Mouse (Mus musculus) hindbrain, postnatal 0 days (tissue): ENCODE results near the gene Pecam1. TPM values are rescaled to one million over a fixed set of nuclear protein-coding genes. Genes with fewer than 3 reads are reported as not detected.
"Not testable (repeated sequence)": the region's sequence is repeated elsewhere in the genome, so short reads cannot be mapped to it uniquely, and the experiment has no call there.

Experiments
- ATAC-seq: fragments of 200-750 bp; cut with Nextera tagmentation; 2 replicates; pipeline ENCODE4 v1.8.0; 2017; ENCODE audit warnings: mild to moderate bottlenecking, moderate TSS enrichment, moderate library complexity
- DNase-seq: peaks from one replicate; pipeline ENCODE4 v3.0.0-alpha.2; 2015; ENCODE audit warnings: low spot score
- H3K27ac ChIP-seq: fragments of 300-500 bp; sonication (generic); 2 replicates; pipeline ENCODE4 v1.5.1; 2014; ENCODE audit warnings: mild to moderate bottlenecking
- H3K27me3 ChIP-seq: fragments of 300-500 bp; sonication (generic); 2 replicates; pipeline ENCODE4 v1.6.1; 2014; ENCODE audit warnings: low read length, mixed read lengths; ENCODE audit not compliant: insufficient read depth
- H3K36me3 ChIP-seq: fragments of 300-500 bp; sonication (generic); 2 replicates; pipeline ENCODE4 v1.6.1; 2014; ENCODE audit warnings: low read length, mixed read lengths; ENCODE audit not compliant: insufficient read depth
- H3K4me1 ChIP-seq: fragments of 300-500 bp; sonication (generic); 2 replicates; pipeline ENCODE4 v1.6.1; 2014; ENCODE audit warnings: antibody characterized with exemption, low read length, mixed read lengths; ENCODE audit not compliant: insufficient read depth
- H3K4me2 ChIP-seq: fragments of 300-500 bp; sonication (generic); 2 replicates; pipeline ENCODE4 v1.6.1; 2014; ENCODE audit warnings: low read depth, mild to moderate bottlenecking, low read length, moderate library complexity, mixed read lengths
- H3K4me3 ChIP-seq: fragments of 300-500 bp; sonication (generic); 2 replicates; pipeline ENCODE4 v1.5.1; 2014; ENCODE audit warnings: low read length
- H3K9ac ChIP-seq: fragments of 300-500 bp; sonication (generic); replicated peaks from 2 replicates; pipeline ENCODE4 v1.6.1; 2014; ENCODE audit warnings: mild to moderate bottlenecking, low read length, moderate library complexity, mixed read lengths
- H3K9me3 ChIP-seq: fragments of 300-500 bp; sonication (generic); 2 replicates; pipeline ENCODE4 v1.6.1; 2016; ENCODE audit warnings: low read length, mixed read lengths
- CTCF ChIP-seq: IDR thresholded peaks from 2 replicates; pipeline ENCODE4 v1.5.1; 2016; ENCODE audit warnings: antibody characterized with exemption, control low read depth, low read depth
- WGBS: fragments of 180-500 bp; shearing (Covaris S2); extraction: QIAGEN DNeasy Blood & Tissue Kit; methylation state at CpG from one replicate; pipeline ENCODE4 v1.1.7; 2014; 5-methylcytosine and 5-hydroxymethylcytosine counted together
- polyA plus RNA-seq: library from polyadenylated mRNA; unstranded; fragments of >200 nt; fragmentation: Nextera tagmentation; extraction: Ambion mirVana; gene quantifications from 2 replicates; pipeline ENCODE4 v1.2.1, GENCODE M21; 2015
- total RNA-seq: library from RNA; depleted of rRNA; stranded (reverse); fragments of >200 nt; gene quantifications from 2 replicates; pipeline ENCODE4 v1.2.3, GENCODE M21; 2014

The Pecam1 gene
- total and polyA plus RNA-seq, 2 experiments from 2014 or later, result 10.9 to 19.2 TPM

DNA sequence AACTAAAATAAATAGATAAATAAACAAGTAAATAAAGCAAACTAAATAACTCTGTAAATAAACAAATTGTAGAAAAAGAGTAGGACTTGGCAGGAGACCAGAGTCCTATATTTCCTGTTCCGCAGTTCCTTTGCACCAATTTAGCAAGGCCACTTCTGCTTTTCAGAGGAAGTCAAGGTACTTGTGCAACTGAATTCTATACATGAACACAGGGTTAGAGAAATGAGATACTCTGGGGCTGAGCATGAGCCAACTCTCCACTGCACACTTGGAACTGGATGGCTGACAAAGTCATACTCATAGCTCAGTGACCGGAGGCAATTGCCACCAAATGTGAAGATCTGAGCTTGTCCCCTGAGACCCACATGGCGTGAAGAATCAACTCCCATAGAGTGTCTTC is 8.6 kb upstream of the Pecam1 start:
- 92% methylated on average over 3 of the region's 3 CpGs for WGBS
- no peaks in the 10 kb centered on the region for H3K36me3 ChIP-seq
- no peaks in the 10 kb centered on the region for H3K9me3 ChIP-seq
- 0 out of 2 replicates have a peak, but pooled peaks cover 3% of the 10 kb centered on the region for H3K4me1 ChIP-seq
- no peak overlapping the region for H3K9ac ChIP-seq
- H3K4me2 ChIP-seq, result no peak overlapping the region
- no peak for ATAC-seq
- H3K27ac ChIP-seq, result no peak overlapping the region
- no peak for DNase-seq
- H3K27me3 ChIP-seq, result no peaks in the 10 kb centered on the region
- TF ChIP-seq CTCF, result no peak
- H3K4me3 ChIP-seq, result no peak overlapping the region

DNA sequence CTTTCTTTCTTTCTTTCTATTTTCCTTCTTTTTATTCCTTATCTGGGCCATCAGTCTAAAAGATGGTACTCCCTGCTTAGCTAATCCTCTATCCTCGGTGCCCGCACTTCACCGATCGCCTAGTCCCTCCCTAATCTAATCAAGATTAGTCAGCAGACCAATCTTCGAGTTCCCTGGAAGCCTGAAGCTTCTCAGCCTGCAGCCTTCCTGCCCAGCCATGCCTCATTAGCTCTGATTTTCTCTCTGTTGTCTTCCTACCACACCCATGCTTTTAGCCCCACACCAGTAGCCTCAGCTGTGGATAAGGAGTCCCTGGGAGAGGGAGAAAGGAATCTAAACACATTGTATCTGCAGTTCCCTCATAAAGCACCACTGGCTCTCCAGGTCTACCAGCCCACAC is 5.2 kb upstream of the Pecam1 start:
- H3K36me3 ChIP-seq, result no peaks in the 10 kb centered on the region
- ATAC-seq (no peak), DNase-seq (no peak)
- WGBS, result 56% methylated on average over 5 of the region's 5 CpGs
- H3K27ac ChIP-seq, result no peak overlapping the region
- no peaks in the 10 kb centered on the region for H3K9me3 ChIP-seq
- no peaks in the 10 kb centered on the region for H3K27me3 ChIP-seq
- no peak for TF ChIP-seq CTCF
- H3K4me2 ChIP-seq, result no peak overlapping the region
- H3K9ac ChIP-seq, result no peak overlapping the region
- no peaks in the 10 kb centered on the region for H3K4me1 ChIP-seq
- no peak overlapping the region for H3K4me3 ChIP-seq

DNA sequence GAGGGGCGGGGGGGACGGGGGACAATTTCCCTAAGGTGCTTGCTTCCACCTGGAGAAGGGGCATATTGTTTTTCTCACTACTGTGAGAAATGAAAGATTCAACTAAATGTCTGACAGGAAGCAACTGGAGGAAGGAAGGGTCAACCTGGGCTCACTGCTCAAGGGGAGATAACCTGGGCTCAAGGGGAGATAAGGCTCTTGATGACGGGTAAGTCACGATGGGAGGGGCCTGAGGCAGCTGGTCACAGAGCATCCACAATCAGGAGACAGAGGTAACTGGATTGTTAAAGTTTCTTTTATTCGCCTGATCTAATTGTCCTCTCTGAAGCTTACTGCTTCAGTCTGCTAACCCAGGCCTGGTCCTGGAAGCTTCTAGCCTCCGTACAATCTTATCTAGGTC is 2.9 kb upstream of the Pecam1 start:
- Histone ChIP-seq H3K4me1 (no peaks in the 10 kb centered on the region), H3K4me2 (no peak overlapping the region), H3K9me3 (no peaks in the 10 kb centered on the region), H3K9ac (no peak overlapping the region), H3K27ac (no peak overlapping the region), H3K36me3 (no peaks in the 10 kb centered on the region), H3K27me3 (no peaks in the 10 kb centered on the region), H3K4me3 (no peak overlapping the region)
- DNase-seq, result no peak
- 89% methylated on average over 6 of the region's 6 CpGs for WGBS
- TF ChIP-seq CTCF, result no peak
- no peak for ATAC-seq

DNA sequence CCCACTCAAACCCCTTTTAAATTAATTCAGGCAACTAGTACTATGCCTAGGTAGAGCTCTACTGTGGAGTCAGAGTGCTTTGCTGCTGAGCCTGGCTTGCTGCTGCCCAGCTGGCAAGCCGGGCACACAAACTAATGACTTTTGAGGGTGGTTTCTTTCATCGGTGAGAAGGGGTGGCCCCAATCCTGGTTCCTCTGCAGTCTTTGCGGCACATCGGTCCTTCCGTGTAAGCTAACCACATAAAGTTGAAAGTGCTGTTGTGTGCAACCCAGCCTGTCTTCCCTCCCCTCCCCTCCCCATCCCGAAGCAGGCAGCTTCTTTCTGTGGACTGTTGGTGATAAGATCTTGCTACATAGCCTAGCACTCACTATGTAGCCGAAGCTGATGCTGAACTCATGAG is 1.7 kb upstream of the Pecam1 start:
- H3K27me3 ChIP-seq, result no peaks in the 10 kb centered on the region
- ATAC-seq, result no peak
- H3K4me2 ChIP-seq, result no peak overlapping the region
- no peak overlapping the region for H3K27ac ChIP-seq
- WGBS, result 90% methylated on average over 7 of the region's 7 CpGs
- no peaks in the 10 kb centered on the region for H3K4me1 ChIP-seq
- no peaks in the 10 kb centered on the region for H3K36me3 ChIP-seq
- 0 out of 2 replicates have a peak, but pooled peaks cover 3% of the 10 kb centered on the region for H3K9me3 ChIP-seq
- H3K9ac ChIP-seq, result no peak overlapping the region
- no peak overlapping the region for H3K4me3 ChIP-seq
- no peak for DNase-seq
- TF ChIP-seq CTCF, result no peak

DNA sequence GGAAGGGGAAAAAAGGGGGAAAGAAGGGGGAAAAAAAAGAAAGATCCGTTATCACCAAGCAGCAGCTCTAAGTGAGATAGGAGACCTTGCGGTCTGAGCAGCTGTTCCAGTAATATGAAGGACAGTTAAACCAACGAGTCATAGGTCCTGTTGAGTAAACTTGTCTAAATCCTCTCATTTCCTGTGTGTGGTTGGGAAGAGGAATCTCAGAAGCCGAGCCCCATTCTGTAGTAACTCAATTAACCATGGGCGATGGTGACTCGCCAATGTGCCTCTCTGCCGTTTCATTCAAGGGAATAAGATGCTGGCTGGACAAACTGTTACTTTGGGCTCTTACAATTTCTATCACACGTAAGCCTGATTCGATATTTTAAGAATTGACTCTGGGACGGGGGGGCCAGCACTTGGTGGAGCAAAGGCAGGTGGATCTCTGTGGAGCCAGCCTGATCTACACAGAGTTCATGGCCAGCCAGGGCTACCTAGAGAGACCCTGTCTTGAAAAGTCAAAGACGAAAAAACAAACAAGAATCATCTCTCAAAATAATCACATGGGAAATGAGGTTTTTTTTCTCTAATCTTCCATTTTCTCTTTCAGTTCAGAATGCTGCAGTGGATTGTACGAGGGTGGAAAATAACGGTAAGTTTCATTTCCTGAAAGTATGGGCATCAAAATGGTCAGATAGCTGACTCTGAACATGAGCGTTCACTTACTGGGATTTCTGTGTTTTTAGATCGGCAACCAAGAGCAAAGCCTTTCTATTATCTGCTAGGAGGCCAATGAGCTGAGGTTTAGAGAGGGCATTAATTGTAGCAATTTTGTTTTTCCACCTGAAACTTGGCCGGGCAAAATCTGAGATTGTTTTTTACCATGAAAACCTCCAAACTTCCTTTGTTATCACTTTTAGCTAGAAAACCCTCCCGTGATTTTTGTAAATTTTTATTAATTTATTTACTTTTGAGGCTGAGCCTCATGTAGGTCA is 901 bp upstream of the Pecam1 start, which contains the start of gene Milr1:
TSS of gene Milr1 (plus strand) at position 188 of the 980 bp plus-strand sequence.
- WGBS, result 90% methylated on average over 17 of the region's 17 CpGs
- no peaks in the 10 kb centered on the region for H3K27me3 ChIP-seq
- H3K9ac ChIP-seq, result no peak within 1 kb of the TSS
- 0 out of 2 replicates have a peak, but pooled peaks cover 4% of the 10 kb centered on the region for H3K9me3 ChIP-seq
- no peak within 1 kb of the TSS for H3K4me2 ChIP-seq
- DNase-seq, result no peak
- no peaks in the 10 kb centered on the region for H3K4me1 ChIP-seq
- no peak for ATAC-seq
- no peak for TF ChIP-seq CTCF
- H3K4me3 ChIP-seq, result no peak within 1 kb of the TSS
- H3K36me3 ChIP-seq, result no peaks in the 10 kb centered on the region
- H3K27ac ChIP-seq, result no peak within 1 kb of the TSS

DNA sequence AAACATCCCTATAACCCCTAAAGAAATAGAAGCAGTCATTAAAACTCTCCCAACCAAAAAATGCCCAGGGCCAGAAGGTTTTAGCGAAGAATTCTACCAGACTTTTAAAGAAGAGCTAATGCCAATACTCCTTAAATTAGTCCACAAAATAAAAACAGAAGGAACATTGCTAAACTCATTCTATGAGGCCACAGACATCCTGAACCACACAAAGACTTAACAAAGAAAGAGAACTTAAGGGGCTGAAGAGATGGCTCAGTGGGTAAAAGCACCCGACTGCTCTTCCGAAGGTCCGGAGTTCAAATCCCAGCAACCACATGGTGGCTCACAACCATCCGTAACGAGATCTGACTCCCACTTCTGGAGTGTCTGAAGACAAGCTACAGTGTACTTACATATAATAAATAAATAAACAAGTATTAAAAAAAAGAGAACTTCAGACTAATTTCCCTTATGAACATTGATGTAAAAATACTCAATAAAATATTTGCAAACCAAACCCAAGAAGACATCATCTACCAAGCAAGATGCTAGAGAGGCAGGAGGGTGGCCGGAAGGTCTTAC is 789 bp downstream of the Pecam1 start:
- not testable (repeated sequence) for H3K9me3 ChIP-seq, H3K27ac ChIP-seq, H3K9ac ChIP-seq, DNase-seq, ATAC-seq, H3K36me3 ChIP-seq, H3K4me1 ChIP-seq, H3K4me2 ChIP-seq, H3K27me3 ChIP-seq, H3K4me3 ChIP-seq
- WGBS, result 94% methylated on average over 7 of the region's 7 CpGs
